Mouse (Mus musculus) midbrain, embryonic 14.5 days (tissue): ENCODE results near the gene Prkcg. TPM values are rescaled to one million over a fixed set of nuclear protein-coding genes. Genes with fewer than 3 reads are reported as not detected.
A peak's percentile ranks its signal among the peaks of the same experiment; 100 is the strongest.

ENCODE experiments used
- ATAC-seq: fragments of 200-750 bp; cut with Nextera tagmentation; 2 replicates; pipeline ENCODE4 v1.8.0; 2017; ENCODE audit warnings: moderate number of reproducible peaks, moderate library complexity; ENCODE audit not compliant: low FRiP score, low TSS enrichment
- DNase-seq: peaks from one replicate; pipeline ENCODE4 v3.0.0-alpha.2; 2015
- H3K27ac ChIP-seq: fragments of 300-500 bp; sonication (generic); replicated peaks from 2 replicates; pipeline ENCODE4 v1.5.1; 2014; ENCODE audit warnings: mild to moderate bottlenecking, low read depth, low read length, moderate library complexity
- H3K27me3 ChIP-seq: fragments of 300-500 bp; sonication (generic); 2 replicates; pipeline ENCODE4 v1.6.1; 2014; ENCODE audit warnings: low read length, control low read depth, mixed read lengths; ENCODE audit not compliant: control insufficient read depth, insufficient read depth
- H3K36me3 ChIP-seq: fragments of 300-500 bp; sonication (generic); 2 replicates; pipeline ENCODE4 v1.6.1; 2014; ENCODE audit warnings: low read length, control low read depth; ENCODE audit not compliant: control insufficient read depth, insufficient read depth
- H3K4me1 ChIP-seq: fragments of 300-500 bp; sonication (generic); 2 replicates; pipeline ENCODE4 v1.6.1; 2014; ENCODE audit warnings: mild to moderate bottlenecking, antibody characterized with exemption, low read length, control low read depth; ENCODE audit not compliant: control insufficient read depth, insufficient read depth
- H3K4me2 ChIP-seq: fragments of 300-500 bp; sonication (generic); 2 replicates; pipeline ENCODE4 v1.6.1; 2014; ENCODE audit warnings: mild to moderate bottlenecking, low read length, moderate library complexity
- H3K4me3 ChIP-seq: fragments of 300-500 bp; sonication (generic); replicated peaks from 2 replicates; pipeline ENCODE4 v1.5.1; 2014; ENCODE audit warnings: low read depth, low read length
- H3K9ac ChIP-seq: fragments of 300-500 bp; sonication (generic); replicated peaks from 2 replicates; pipeline ENCODE4 v1.6.1; 2014; ENCODE audit warnings: mild to moderate bottlenecking, low read length, moderate library complexity
- H3K9me3 ChIP-seq: fragments of 300-500 bp; sonication (generic); 2 replicates; pipeline ENCODE4 v1.6.1; 2016; ENCODE audit warnings: low read length, control low read depth, mixed read lengths; ENCODE audit not compliant: control insufficient read depth
- WGBS: fragments of 180-500 bp; shearing (Covaris S2); extraction: QIAGEN DNeasy Blood & Tissue Kit; methylation state at CpG from one replicate; pipeline ENCODE4 v1.1.7; 2014; 5-methylcytosine and 5-hydroxymethylcytosine counted together
- polyA plus RNA-seq: library from polyadenylated mRNA; unstranded; fragments of >200 nt; fragmentation: Nextera tagmentation; extraction: Ambion mirVana; gene quantifications from 2 replicates; pipeline ENCODE4 v1.2.1, GENCODE M21; 2014

The Prkcg gene
- polyA plus RNA-seq = 1.3 and 1.6 TPM in 2 replicates

GRCm38 (mm10) chr7:3288976-3289970, at the start of gene Prkcg, which contains the start of gene Myadm:
TSS of gene Prkcg (plus strand) at chr7:3289179.
TSS of gene Myadm (plus strand) at chr7:3289080.
- H3K4me2 ChIP-seq = peak within 1 kb of the TSS; percentile 82
- H3K36me3 ChIP-seq = peaks cover 8% of the 10 kb centered on the region; the same call in 1 of the 2 replicates
- peak within 1 kb of the TSS; percentile 54 for H3K4me3 ChIP-seq
- DNase-seq (peak; percentile 83), ATAC-seq (peak; percentile 58)
- peaks cover 12% of the 10 kb centered on the region; the same call in 1 of the 2 replicates for H3K4me1 ChIP-seq
- H3K27me3 ChIP-seq = no peaks in the 10 kb centered on the region
- peak within 1 kb of the TSS; percentile 83 for H3K27ac ChIP-seq
- no peaks in the 10 kb centered on the region for H3K9me3 ChIP-seq
- H3K9ac ChIP-seq = peak within 1 kb of the TSS; percentile 89
- 2% methylated on average over 30 of the region's 30 CpGs for WGBS

GRCm38 (mm10) chr7:3239193-3239592, 49.8 kb upstream of the Prkcg start:
- H3K9ac ChIP-seq = no peak overlapping the region
- H3K27ac ChIP-seq = no peak overlapping the region
- H3K4me3 ChIP-seq = no peak overlapping the region
- H3K4me1 ChIP-seq = no peaks in the 10 kb centered on the region
- DNase-seq = no peak
- 84% methylated on average over 2 of the region's 2 CpGs for WGBS
- no peaks in the 10 kb centered on the region for H3K27me3 ChIP-seq
- H3K4me2 ChIP-seq = no peak overlapping the region
- ATAC-seq = no peak
- H3K9me3 ChIP-seq = no peaks in the 10 kb centered on the region
- no peaks in the 10 kb centered on the region for H3K36me3 ChIP-seq

- Histone ChIP-seq H3K9me3 (no peaks in the 10 kb centered on the region), H3K27me3 (no peaks in the 10 kb centered on the region), H3K4me2 (no peak overlapping the region), H3K4me3 (no peak overlapping the region), H3K27ac (no peak overlapping the region), H3K4me1 (no peaks in the 10 kb centered on the region), H3K36me3 (no peaks in the 10 kb centered on the region), H3K9ac (no peak overlapping the region)
- WGBS = 67% methylated on average over 3 of the region's 3 CpGs
- DNase-seq (no peak), ATAC-seq (no peak)
These were observed 28.3 kb upstream of the Prkcg start for GRCm38 (mm10) chr7:3260701-3261100.

- no peak overlapping the region for H3K4me3 ChIP-seq
- H3K9me3 ChIP-seq = no peaks in the 10 kb centered on the region
- H3K4me1 ChIP-seq = no peaks in the 10 kb centered on the region
- DNase-seq = no peak
- ATAC-seq = no peak
- H3K36me3 ChIP-seq = no peaks in the 10 kb centered on the region
- no peak overlapping the region for H3K9ac ChIP-seq
- no peaks in the 10 kb centered on the region for H3K27me3 ChIP-seq
- H3K4me2 ChIP-seq = no peak overlapping the region
- WGBS = 67% methylated on average over 4 of the region's 4 CpGs
- no peak overlapping the region for H3K27ac ChIP-seq
These were observed 27.5 kb upstream of the Prkcg start for GRCm38 (mm10) chr7:3261446-3261845.

GRCm38 (mm10) chr7:3262789-3263188, 26.2 kb upstream of the Prkcg start:
- ATAC-seq = no peak
- H3K9me3 ChIP-seq = no peaks in the 10 kb centered on the region
- no peaks in the 10 kb centered on the region for H3K27me3 ChIP-seq
- no peaks in the 10 kb centered on the region for H3K4me1 ChIP-seq
- 36% methylated on average over 2 of the region's 2 CpGs for whole genome bisulfite sequencing
- no peak overlapping the region for H3K27ac ChIP-seq
- DNase-seq = peak; percentile 46
- no peak overlapping the region for H3K4me2 ChIP-seq
- no peak overlapping the region for H3K9ac ChIP-seq
- H3K36me3 ChIP-seq = no peaks in the 10 kb centered on the region
- no peak overlapping the region for H3K4me3 ChIP-seq

- DNase-seq (no peak), ATAC-seq (no peak)
These were observed 24.5 kb upstream of the Prkcg start for GRCm38 (mm10) chr7:3264390-3265022.

GRCm38 (mm10) chr7:3265311-3265710, 23.7 kb upstream of the Prkcg start:
- WGBS = 74% methylated on average over 6 of the region's 6 CpGs
- H3K36me3 ChIP-seq = no peaks in the 10 kb centered on the region
- no peak for ATAC-seq

More at GRCm38 (mm10) chr7:3264390-3265022, 24.5 kb upstream of the Prkcg start:
- Histone ChIP-seq H3K27ac (no peak overlapping the region), H3K4me1 (no peaks in the 10 kb centered on the region), H3K4me2 (peak overlapping the region; percentile 21; the same call in 1 of the 2 replicates), H3K9me3 (no peaks in the 10 kb centered on the region), H3K36me3 (no peaks in the 10 kb centered on the region), H3K9ac (no peak overlapping the region), H3K27me3 (no peaks in the 10 kb centered on the region), H3K4me3 (no peak overlapping the region)
- 37% methylated on average over 22 of the region's 22 CpGs for WGBS

GRCm38 (mm10) chr7:3267261-3267660, 21.7 kb upstream of the Prkcg start:
- no peak for DNase-seq
- no peak overlapping the region for H3K4me2 ChIP-seq
- H3K9ac ChIP-seq = no peak overlapping the region
- H3K4me1 ChIP-seq = no peaks in the 10 kb centered on the region
- no peak overlapping the region for H3K4me3 ChIP-seq
- no peak for ATAC-seq
- H3K9me3 ChIP-seq = no peaks in the 10 kb centered on the region
- no peaks in the 10 kb centered on the region for H3K27me3 ChIP-seq
- H3K27ac ChIP-seq = no peak overlapping the region
- WGBS = 79% methylated on average over 3 of the region's 3 CpGs
- H3K36me3 ChIP-seq = no peaks in the 10 kb centered on the region

More at GRCm38 (mm10) chr7:3265311-3265710, 23.7 kb upstream of the Prkcg start:
- Histone ChIP-seq H3K4me1 (no peaks in the 10 kb centered on the region), H3K4me3 (no peak overlapping the region), H3K9me3 (no peaks in the 10 kb centered on the region), H3K9ac (no peak overlapping the region), H3K27me3 (no peaks in the 10 kb centered on the region), H3K4me2 (no peak overlapping the region), H3K27ac (no peak overlapping the region)
- DNase-seq = no peak
